Mouse (Mus musculus) megakaryocyte, embryonic 14.5 days (primary cell): ENCODE measurements around the gene Rfxank.

ENCODE experiments used
- FLI1 ChIP-seq: IDR thresholded peaks from 2 replicates; pipeline ENCODE4 v1.6.1; 2012; ENCODE audit warnings: low read length, inconsistent platforms, mixed read lengths
- GATA1 ChIP-seq: IDR thresholded peaks from 3 replicates; pipeline ENCODE4 v1.6.1; 2012; ENCODE audit warnings: mixed read lengths, low read length, inconsistent platforms, borderline replicate concordance

DNA sequence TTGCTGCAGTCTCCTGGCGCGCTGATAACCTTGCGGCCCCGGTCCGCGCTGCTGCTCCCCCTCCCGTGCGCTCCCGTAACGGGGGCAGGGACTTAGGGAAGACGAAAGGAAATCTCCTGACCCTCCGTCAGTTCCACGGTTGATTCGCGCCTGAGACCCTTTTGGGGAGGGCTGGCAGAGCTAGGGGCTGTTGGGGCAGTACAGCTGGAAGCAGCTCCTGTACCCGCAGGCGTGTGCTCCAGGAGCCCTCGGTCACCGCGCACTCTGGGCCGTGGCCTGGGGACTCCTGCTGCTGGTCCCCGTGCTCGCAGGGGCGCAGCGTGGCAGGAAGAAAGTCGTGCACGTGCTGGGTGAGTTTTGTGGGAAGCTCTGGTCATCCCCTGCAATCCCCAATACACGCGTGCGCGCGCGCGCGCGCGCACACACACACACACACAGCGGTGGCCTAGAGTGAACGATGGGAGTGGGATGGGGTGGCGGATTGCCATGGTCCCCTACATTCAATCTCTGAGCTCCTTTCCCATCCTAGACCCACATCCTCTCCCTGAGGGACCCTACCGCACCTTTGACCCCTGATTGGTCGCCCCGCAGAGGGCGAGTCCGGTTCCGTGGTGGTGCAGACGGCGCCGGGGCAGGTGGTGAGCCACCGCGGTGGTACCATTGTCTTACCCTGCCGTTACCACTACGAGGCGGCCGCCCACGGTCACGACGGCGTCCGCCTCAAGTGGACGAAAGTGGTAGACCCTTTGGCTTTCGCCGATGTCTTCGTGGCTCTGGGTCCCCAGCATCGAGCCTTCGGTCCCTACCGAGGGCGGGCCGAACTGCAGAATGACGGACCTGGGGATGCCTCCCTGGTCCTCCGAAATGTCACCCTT is 54.5 kb downstream of the Rfxank start:
- TF ChIP-seq GATA1 (no peak), FLI1 (no peak)
